In the genomic region with DNA sequence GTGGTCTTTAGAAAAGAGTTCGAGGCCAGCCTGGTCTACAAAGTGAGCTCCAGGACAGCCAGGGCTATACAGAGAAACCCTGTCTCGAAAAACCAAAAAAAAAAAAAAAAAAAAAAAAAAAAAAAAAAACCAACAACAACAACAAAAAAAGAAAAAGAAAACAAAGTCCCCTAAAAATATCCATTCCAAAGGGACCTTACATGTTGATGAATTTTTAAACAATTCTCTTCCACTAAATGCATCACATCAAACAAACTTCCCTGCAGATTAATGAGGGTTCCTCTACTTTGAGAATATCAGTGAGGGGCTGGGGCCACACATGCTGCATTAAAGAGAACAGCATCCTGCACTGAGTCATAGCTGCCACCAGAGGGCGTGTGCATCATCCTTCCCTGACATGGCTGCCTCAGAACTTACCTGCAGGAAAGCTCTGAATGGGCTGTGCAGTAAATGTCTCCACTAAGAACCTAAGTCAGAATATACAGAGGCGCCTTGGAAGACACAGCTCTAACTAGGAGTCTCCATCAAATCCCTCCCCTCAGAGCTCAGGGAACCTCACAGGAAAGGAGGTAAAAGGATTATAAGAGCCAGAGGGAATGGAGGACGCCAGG, we compare ENCODE assay signal across 8 mouse cellular contexts. TPM values are rescaled to one million over a fixed set of nuclear protein-coding genes. Genes with fewer than 3 reads are reported as not detected.
A peak's percentile ranks its signal among the peaks of the same experiment; 100 is the strongest.
DNase-seq lines count a peak whose midpoint lies in the region; ATAC-seq lines count a peak whose summit lies in the region.

No protein-coding gene starts in this region.

- H3K9ac ChIP-seq in lung, embryonic 16.5 days (ENCODE audit: low read length): no peak overlapping the region
- H3K9ac ChIP-seq in stomach, embryonic 16.5 days (ENCODE audit: low read length): no peak overlapping the region

- peaks cover 11% of the 10 kb centered on the region; the same call in 1 of the 2 replicates for H3K4me1 ChIP-seq in heart, embryonic 10.5 days
- H3K4me1 ChIP-seq in lung, embryonic 16.5 days (replicated peaks; ENCODE audit: control insufficient read depth, insufficient read depth, low read length): no peaks in the 10 kb centered on the region
- H3K4me1 ChIP-seq in stomach, embryonic 16.5 days (ENCODE audit: control insufficient read depth, insufficient read depth, low read length): peaks cover 4% of the 10 kb centered on the region; the same call in 1 of the 2 replicates

- WGBS in heart, embryonic 10.5 days: 55% methylated on average over 5 of the region's 5 CpGs
- WGBS in lung, embryonic 16.5 days: 46% methylated on average over 5 of the region's 5 CpGs
- WGBS in stomach, embryonic 16.5 days: 53% methylated on average over 5 of the region's 5 CpGs

- no peak overlapping the region for H3K4me2 ChIP-seq in lung, embryonic 16.5 days (ENCODE audit: low read depth, low read length)
- no peak overlapping the region for H3K4me2 ChIP-seq in stomach, embryonic 16.5 days (ENCODE audit: low read depth, low read length)

- H3K27me3 ChIP-seq in heart, embryonic 10.5 days (ENCODE audit: insufficient read depth, poor library complexity, severe bottlenecking): no peaks in the 10 kb centered on the region
- H3K27me3 ChIP-seq in lung, embryonic 16.5 days (ENCODE audit: control insufficient read depth, insufficient read depth, low read depth, low read length): no peaks in the 10 kb centered on the region; the same call in 1 of the 2 replicates
- no peaks in the 10 kb centered on the region; the same call in 1 of the 2 replicates for H3K27me3 ChIP-seq in stomach, embryonic 16.5 days (ENCODE audit: control insufficient read depth, insufficient read depth, low read length)

- intact Hi-C loops in left cerebral cortex, postnatal 10 days (cut with DNase I): loop anchor here (2.0 to 10.0 kb wide), 2 partner anchors 380 to 546 kb away; no protein-coding TSS in a partner anchor

- no peaks in the 10 kb centered on the region for H3K9me3 ChIP-seq in heart, embryonic 10.5 days
- H3K9me3 ChIP-seq in lung, embryonic 16.5 days (ENCODE audit: control insufficient read depth, low read length): no peaks in the 10 kb centered on the region
- H3K9me3 ChIP-seq in stomach, embryonic 16.5 days (replicated peaks; ENCODE audit: control insufficient read depth, low read length): no peaks in the 10 kb centered on the region

- H3K4me3 ChIP-seq in heart, embryonic 10.5 days: no peak overlapping the region
- no peak overlapping the region for H3K4me3 ChIP-seq in lung, embryonic 16.5 days (ENCODE audit: low read length)
- H3K4me3 ChIP-seq in stomach, embryonic 16.5 days (replicated peaks; ENCODE audit: low read length): no peak overlapping the region

- no peak overlapping the region for H3K27ac ChIP-seq in heart, embryonic 10.5 days
- no peak overlapping the region for H3K27ac ChIP-seq in lung, embryonic 16.5 days (ENCODE audit: low read length)
- H3K27ac ChIP-seq in stomach, embryonic 16.5 days (ENCODE audit: low read length): no peak overlapping the region

- DNase-seq in heart, adult 18-20 months: peak; percentile 28 to 35
- no peak for DNase-seq in heart, embryonic 10.5 days (ENCODE audit: low spot score)
- peak; percentile 90 for DNase-seq in CD4-positive, CD25-positive, alpha-beta regulatory T cell, adult 2 months (ENCODE audit: low read depth, low spot score)
- DNase-seq in adrenal gland, postnatal 36 days: peak; percentile 32 to 48
- DNase-seq in left cerebral cortex, postnatal 10 days (ENCODE audit: extremely low spot score in 1 of 2, low spot score in 2 of 2): no peak

- peak; percentile 77 for ATAC-seq in granulocyte monocyte progenitor cell, adult 5-6 weeks (replicated peaks; ENCODE audit: poor library complexity, severe bottlenecking)
- peak; percentile 36; the same call in 1 of the 2 replicates for ATAC-seq in lung, embryonic 16.5 days (ENCODE audit: low read depth)
- 0 out of 2 replicates have a peak, but pooled peaks have one; percentile 25 for ATAC-seq in stomach, embryonic 16.5 days (ENCODE audit: insufficient read depth, low FRiP score)

- H3K36me3 ChIP-seq in heart, embryonic 10.5 days: peaks cover 1% of the 10 kb centered on the region; the same call in 1 of the 2 replicates
- H3K36me3 ChIP-seq in lung, embryonic 16.5 days (ENCODE audit: control insufficient read depth, insufficient read depth, low read length): no peaks in the 10 kb centered on the region
- no peaks in the 10 kb centered on the region for H3K36me3 ChIP-seq in stomach, embryonic 16.5 days (ENCODE audit: control insufficient read depth, insufficient read depth, low read length)

RNA-seq across cellular contexts. Expression of a gene that starts 22.6 kb away (rescaled TPM):
- total RNA-seq in heart, adult 18-20 months (2021): 10 to 100 TPM; 14.9 to 16.7 TPM
- 29.4 and 32.2 TPM in 2 replicates for polyA plus RNA-seq in heart, embryonic 10.5 days (2016; fragmentation: Nextera tagmentation; extraction: Ambion mirVana)
- total RNA-seq in adrenal gland, postnatal 36 days (2021): 10 to 100 TPM; 14.4 to 23.2 TPM
- total RNA-seq in granulocyte monocyte progenitor cell, adult 5-6 weeks (2014; fragmentation: Nextera tagmentation): 12.7 and 18.9 TPM in 2 replicates
- 12.2 and 19.9 TPM in 2 replicates for total RNA-seq in granulocyte monocyte progenitor cell, adult 5-6 weeks (2017)
- 27.8 and 27.9 TPM in 2 replicates for polyA plus RNA-seq in lung, embryonic 16.5 days (2015; fragmentation: Nextera tagmentation; extraction: Ambion mirVana)
- 24.1 and 24.2 TPM in 2 replicates for polyA plus RNA-seq in stomach, embryonic 16.5 days (2015; fragmentation: Nextera tagmentation; extraction: Ambion mirVana)
- total RNA-seq in left cerebral cortex, postnatal 10 days (2021): 10 to 100 TPM; 28.9 to 30.1 TPM

RNA-seq across cellular contexts. Expression of a gene that starts 41.6 kb away (rescaled TPM):
- total RNA-seq in heart, adult 18-20 months (2021): 100 to 1,000 TPM; 122 to 176 TPM
- 332 and 445 TPM in 2 replicates for polyA plus RNA-seq in heart, embryonic 10.5 days (2016; fragmentation: Nextera tagmentation; extraction: Ambion mirVana)
- total RNA-seq in adrenal gland, postnatal 36 days (2021): 100 to 1,000 TPM; 287 to 463 TPM
- 127 and 128 TPM in 2 replicates for total RNA-seq in granulocyte monocyte progenitor cell, adult 5-6 weeks (2014; fragmentation: Nextera tagmentation)
- total RNA-seq in granulocyte monocyte progenitor cell, adult 5-6 weeks (2017): 338 and 392 TPM in 2 replicates
- polyA plus RNA-seq in lung, embryonic 16.5 days (2015; fragmentation: Nextera tagmentation; extraction: Ambion mirVana): 383 and 401 TPM in 2 replicates
- 300 and 349 TPM in 2 replicates for polyA plus RNA-seq in stomach, embryonic 16.5 days (2015; fragmentation: Nextera tagmentation; extraction: Ambion mirVana)
- total RNA-seq in left cerebral cortex, postnatal 10 days (2021): 100 to 1,000 TPM; 341 to 351 TPM

Comparison
In these comparisons a context has a peak if more than half of its experiments do, and no peak if none do; other contexts are left out.
1. DNase-seq: peak in heart, adult 18-20 months (2 of 2), CD4-positive, CD25-positive, alpha-beta regulatory T cell, adult 2 months (single experiment) and adrenal gland, postnatal 36 days (2 of 2); none in heart, embryonic 10.5 days (single experiment) and left cerebral cortex, postnatal 10 days (0 of 2).
2. ATAC-seq: peak in every context shown above with its lines; median percentile 77 in granulocyte monocyte progenitor cell, adult 5-6 weeks; 36 in lung, embryonic 16.5 days; 25 in stomach, embryonic 16.5 days.